Mouse (Mus musculus) heart, embryonic 10.5 days (tissue): ENCODE measurements at regions not wholly inside any gene's neighbourhood (a gene's known extent, or its start where the extent isn't known, plus 50 kb on each side); places are given as distances from the start of the nearest gene placed in this dataset.
"Not testable (repeated sequence)": the region's sequence is repeated elsewhere in the genome, so short reads cannot be mapped to it uniquely, and the experiment has no call there.

Experiments used
- DNase-seq: peaks from one replicate; pipeline ENCODE4 v3.0.0-alpha.2; 2017; ENCODE audit warnings: low spot score
- H3K27ac ChIP-seq: fragments of 300-500 bp; sonication (generic); 2 replicates; pipeline ENCODE4 v1.5.1; 2016; ENCODE audit warnings: mild to moderate bottlenecking
- H3K27me3 ChIP-seq: fragments of 300-500 bp; sonication (generic); 2 replicates; pipeline ENCODE4 v1.6.1; 2016; ENCODE audit warnings: mild to moderate bottlenecking; ENCODE audit not compliant: poor library complexity, insufficient read depth, severe bottlenecking
- H3K36me3 ChIP-seq: fragments of 300-500 bp; sonication (generic); 2 replicates; pipeline ENCODE4 v1.6.1; 2016; ENCODE audit warnings: mild to moderate bottlenecking, moderate library complexity
- H3K4me1 ChIP-seq: fragments of 300-500 bp; sonication (generic); 2 replicates; pipeline ENCODE4 v1.6.1; 2016; ENCODE audit warnings: mild to moderate bottlenecking
- H3K4me3 ChIP-seq: fragments of 300-500 bp; sonication (generic); 2 replicates; pipeline ENCODE4 v1.5.1; 2016; ENCODE audit warnings: mild to moderate bottlenecking, moderate library complexity
- H3K9me3 ChIP-seq: fragments of 300-500 bp; sonication (generic); 2 replicates; pipeline ENCODE4 v1.6.1; 2016; ENCODE audit warnings: mild to moderate bottlenecking, moderate library complexity
- WGBS: fragments of 180-500 bp; shearing (Covaris S2); methylation state at CpG from one replicate; pipeline ENCODE4 v1.1.7; 2016; 5-methylcytosine and 5-hydroxymethylcytosine counted together

GRCm38 (mm10) chr10:119115200-119115599, 124.7 kb downstream of the Cand1 start:
- H3K27me3 ChIP-seq, H3K4me1 ChIP-seq, H3K36me3 ChIP-seq, DNase-seq, H3K4me3 ChIP-seq, H3K9me3 ChIP-seq: not testable (repeated sequence)
- peak overlapping the region; percentile 64; the same call in 1 of the 2 replicates for H3K27ac ChIP-seq

- no peaks in the 10 kb centered on the region for H3K9me3 ChIP-seq
- H3K27me3 ChIP-seq: no peaks in the 10 kb centered on the region
- no peak overlapping the region for H3K4me3 ChIP-seq
- 9% methylated on average over 10 of the region's 10 CpGs for WGBS
- DNase-seq: peak; percentile 94
- peaks cover 7% of the 10 kb centered on the region for H3K4me1 ChIP-seq
- H3K27ac ChIP-seq: peak overlapping the region; percentile 64
- H3K36me3 ChIP-seq: no peaks in the 10 kb centered on the region
Observed at GRCm38 (mm10) chr10:119114653-119115052, 125.2 kb downstream of the Cand1 start.

GRCm38 (mm10) chr10:119111886-119112285, 128.0 kb downstream of the Cand1 start:
- no peak for DNase-seq
- Histone ChIP-seq H3K27me3 (no peaks in the 10 kb centered on the region), H3K4me3 (no peak overlapping the region), H3K4me1 (peaks cover 7% of the 10 kb centered on the region), H3K27ac (no peak overlapping the region), H3K9me3 (no peaks in the 10 kb centered on the region), H3K36me3 (no peaks in the 10 kb centered on the region)
- 81% methylated on average over 2 of the region's 2 CpGs for WGBS

- Histone ChIP-seq H3K36me3 (no peaks in the 10 kb centered on the region), H3K27me3 (no peaks in the 10 kb centered on the region), H3K9me3 (no peaks in the 10 kb centered on the region), H3K4me1 (peaks cover 7% of the 10 kb centered on the region), H3K27ac (no peak overlapping the region), H3K4me3 (no peak overlapping the region)
- DNase-seq: no peak
- WGBS: 70% methylated on average over 3 of the region's 3 CpGs
Observed at GRCm38 (mm10) chr10:119111409-119111808, 128.4 kb downstream of the Cand1 start.

GRCm38 (mm10) chr10:119110614-119111013, 129.2 kb downstream of the Cand1 start:
- DNase-seq: no peak
- Histone ChIP-seq H3K9me3 (no peaks in the 10 kb centered on the region), H3K4me1 (peaks cover 7% of the 10 kb centered on the region), H3K36me3 (no peaks in the 10 kb centered on the region), H3K27me3 (no peaks in the 10 kb centered on the region), H3K27ac (no peak overlapping the region; the same call in 1 of the 2 replicates), H3K4me3 (no peak overlapping the region)
- WGBS: 38% methylated on average over 5 of the region's 5 CpGs

GRCm38 (mm10) chr10:119109207-119109606, 130.6 kb downstream of the Cand1 start:
- Histone ChIP-seq H3K9me3 (no peaks in the 10 kb centered on the region), H3K27ac (no peak overlapping the region), H3K36me3 (no peaks in the 10 kb centered on the region), H3K27me3 (no peaks in the 10 kb centered on the region), H3K4me1 (no peaks in the 10 kb centered on the region; the same call in 1 of the 2 replicates), H3K4me3 (no peak overlapping the region)
- no peak for DNase-seq
- WGBS: 73% methylated on average over 4 of the region's 4 CpGs

GRCm38 (mm10) chr10:119107728-119108127, 132.1 kb downstream of the Cand1 start:
- no peak for DNase-seq
- no peaks in the 10 kb centered on the region for H3K27me3 ChIP-seq
- no peak overlapping the region for H3K4me3 ChIP-seq
- WGBS: 60% methylated on average over 6 of the region's 6 CpGs
- no peaks in the 10 kb centered on the region for H3K9me3 ChIP-seq
- H3K4me1 ChIP-seq: no peaks in the 10 kb centered on the region
- H3K27ac ChIP-seq: no peak overlapping the region
- no peaks in the 10 kb centered on the region for H3K36me3 ChIP-seq

- DNase-seq: no peak
- Histone ChIP-seq H3K4me1 (no peaks in the 10 kb centered on the region), H3K9me3 (no peaks in the 10 kb centered on the region), H3K36me3 (no peaks in the 10 kb centered on the region), H3K4me3 (no peak overlapping the region), H3K27ac (no peak overlapping the region), H3K27me3 (no peaks in the 10 kb centered on the region)
- 85% methylated on average over 3 of the region's 3 CpGs for WGBS
Observed at GRCm38 (mm10) chr10:119106105-119106504, 133.8 kb downstream of the Cand1 start.

- no peaks in the 10 kb centered on the region for H3K27me3 ChIP-seq
- no peak overlapping the region for H3K27ac ChIP-seq
- peaks cover 3% of the 10 kb centered on the region; the same call in 1 of the 2 replicates for H3K4me1 ChIP-seq
- no peak for DNase-seq
- H3K9me3 ChIP-seq: no peaks in the 10 kb centered on the region
- 82% methylated on average over 7 of the region's 7 CpGs for WGBS
- H3K36me3 ChIP-seq: no peaks in the 10 kb centered on the region
- H3K4me3 ChIP-seq: no peak overlapping the region
Observed at GRCm38 (mm10) chr10:119105279-119105881, 134.5 kb downstream of the Cand1 start.

- 27% methylated on average over 7 of the region's 7 CpGs for WGBS
- Histone ChIP-seq H3K9me3 (no peaks in the 10 kb centered on the region), H3K36me3 (no peaks in the 10 kb centered on the region), H3K4me1 (peaks cover 19% of the 10 kb centered on the region), H3K27ac (no peak overlapping the region), H3K4me3 (no peak overlapping the region), H3K27me3 (no peaks in the 10 kb centered on the region)
- peak; percentile 77 for DNase-seq
Observed at GRCm38 (mm10) chr10:119100511-119100910, 139.3 kb downstream of the Cand1 start.

GRCm38 (mm10) chr10:119099092-119099792, 140.6 kb downstream of the Cand1 start:
- Histone ChIP-seq H3K36me3 (no peaks in the 10 kb centered on the region), H3K27me3 (no peaks in the 10 kb centered on the region), H3K27ac (0 out of 2 replicates have a peak overlapping the region, but pooled peaks have one; percentile 6), H3K9me3 (no peaks in the 10 kb centered on the region), H3K4me3 (no peak overlapping the region), H3K4me1 (peaks cover 19% of the 10 kb centered on the region)
- DNase-seq: no peak
- 34% methylated on average over 10 of the region's 10 CpGs for WGBS

GRCm38 (mm10) chr10:119094166-119094565, 145.7 kb downstream of the Cand1 start:
- H3K4me1 ChIP-seq: peaks cover 12% of the 10 kb centered on the region
- no peaks in the 10 kb centered on the region for H3K27me3 ChIP-seq
- no peaks in the 10 kb centered on the region for H3K36me3 ChIP-seq
- no peak for DNase-seq
- H3K4me3 ChIP-seq: no peak overlapping the region
- WGBS: 87% methylated on average over 11 of the region's 11 CpGs
- no peaks in the 10 kb centered on the region for H3K9me3 ChIP-seq
- no peak overlapping the region for H3K27ac ChIP-seq

- no peak overlapping the region for H3K4me3 ChIP-seq
- no peaks in the 10 kb centered on the region for H3K9me3 ChIP-seq
- no peak overlapping the region for H3K27ac ChIP-seq
- no peaks in the 10 kb centered on the region for H3K27me3 ChIP-seq
- 88% methylated on average over 4 of the region's 4 CpGs for WGBS
- no peaks in the 10 kb centered on the region for H3K36me3 ChIP-seq
- H3K4me1 ChIP-seq: peaks cover 11% of the 10 kb centered on the region
- no peak for DNase-seq
Observed at GRCm38 (mm10) chr10:119087886-119088285, 152.0 kb downstream of the Cand1 start.
